8 mouse cellular contexts compared by ENCODE assay signal in genomic region chr4:97920287-97921079, GRCm38 (mm10).
DNase-seq lines count a peak whose midpoint lies in the region; ATAC-seq and TF ChIP-seq lines count a peak whose summit lies in the region.

No protein-coding gene starts in this region.

- H3K27ac ChIP-seq in embryonic facial prominence, embryonic 13.5 days: peak overlapping the region; percentile 55; the same call in 1 of the 2 replicates
- peak overlapping the region; percentile 93 for H3K27ac ChIP-seq in heart, embryonic 16.5 days (ENCODE audit: low read length)
- H3K27ac ChIP-seq in small intestine, adult 2 months (ENCODE audit: insufficient read depth, low read depth, low read length): peak overlapping the region; percentile 46

- H3K27me3 ChIP-seq in embryonic facial prominence, embryonic 13.5 days: no peaks in the 10 kb centered on the region
- no peaks in the 10 kb centered on the region for H3K27me3 ChIP-seq in heart, embryonic 16.5 days (ENCODE audit: control insufficient read depth, insufficient read depth, low read length)
- H3K27me3 ChIP-seq in small intestine, adult 2 months (ENCODE audit: control insufficient read depth, insufficient read depth, low read length): no peaks in the 10 kb centered on the region

- H3K4me2 ChIP-seq in embryonic facial prominence, embryonic 13.5 days: peak overlapping the region; percentile 24
- peak overlapping the region; percentile 77 for H3K4me2 ChIP-seq in heart, embryonic 16.5 days (ENCODE audit: low read depth, low read length)

- no peaks in the 10 kb centered on the region for H3K9me3 ChIP-seq in embryonic facial prominence, embryonic 13.5 days
- no peaks in the 10 kb centered on the region for H3K9me3 ChIP-seq in heart, embryonic 16.5 days (replicated peaks; ENCODE audit: control insufficient read depth, low read length)

- 46% methylated on average over 10 of the region's 10 CpGs for WGBS in embryonic facial prominence, embryonic 13.5 days
- 20% methylated on average over 9 of the region's 10 CpGs for WGBS in heart, embryonic 16.5 days
- 55% methylated on average over 10 of the region's 10 CpGs for WGBS in small intestine, adult 2 months

- no peak overlapping the region for H3K9ac ChIP-seq in embryonic facial prominence, embryonic 13.5 days
- peak overlapping the region; percentile 66 for H3K9ac ChIP-seq in heart, embryonic 16.5 days (ENCODE audit: low read length)

- ATAC-seq in embryonic facial prominence, embryonic 13.5 days (ENCODE audit: insufficient number of reproducible peaks, insufficient read depth, low FRiP score, low TSS enrichment, low read depth): no peak
- peak; percentile 52; the same call in 1 of the 2 replicates for ATAC-seq in heart, embryonic 16.5 days (replicated peaks; ENCODE audit: extremely low read depth, insufficient read depth, low FRiP score)

- TF ChIP-seq POLR2A in small intestine, adult 2 months (IDR thresholded peaks at IDR 0.05; ENCODE audit: low read depth, low read length): no peak

- no peak for TF ChIP-seq CTCF in small intestine, adult 2 months (IDR thresholded peaks at IDR 0.05; ENCODE audit: extremely low read depth, insufficient read length, insufficient replicate concordance, low read depth, low read length)

- peak; percentile 70 for DNase-seq in 416B (ENCODE audit: low read depth)
- peak; percentile 37 for DNase-seq in adipocyte (ENCODE audit: low spot score)
- peak; percentile 36 to 58 for DNase-seq in kidney, postnatal 36 days
- no peak for DNase-seq in embryo, embryonic 11 days
- DNase-seq in B cell, adult 2 months: no peak

- H3K4me3 ChIP-seq in embryonic facial prominence, embryonic 13.5 days: no peak overlapping the region
- H3K4me3 ChIP-seq in heart, embryonic 16.5 days (ENCODE audit: low read length): peak overlapping the region; percentile 43
- H3K4me3 ChIP-seq in small intestine, adult 2 months (ENCODE audit: low read depth, low read length): peak overlapping the region; percentile 33

- peaks cover 42% of the 10 kb centered on the region for H3K4me1 ChIP-seq in embryonic facial prominence, embryonic 13.5 days
- H3K4me1 ChIP-seq in heart, embryonic 16.5 days (ENCODE audit: control insufficient read depth, insufficient read depth, low read length): peaks cover 34% of the 10 kb centered on the region
- peaks cover 3% of the 10 kb centered on the region; the same call in 1 of the 2 replicates for H3K4me1 ChIP-seq in small intestine, adult 2 months (ENCODE audit: control insufficient read depth, insufficient read depth, insufficient read length, low read length)

- no peaks in the 10 kb centered on the region for H3K36me3 ChIP-seq in embryonic facial prominence, embryonic 13.5 days
- no peaks in the 10 kb centered on the region for H3K36me3 ChIP-seq in heart, embryonic 16.5 days (ENCODE audit: control insufficient read depth, insufficient read depth)
- H3K36me3 ChIP-seq in small intestine, adult 2 months (ENCODE audit: control insufficient read depth, insufficient read depth, low read length): no peaks in the 10 kb centered on the region

Comparison
In these comparisons a context has a peak if more than half of its experiments do, and no peak if none do; other contexts are left out.
1. DNase-seq: peak in 416B (single experiment), adipocyte (single experiment) and kidney, postnatal 36 days (2 of 2); none in embryo, embryonic 11 days (single experiment) and B cell, adult 2 months (0 of 2).
2. Peak in every context shown above with its lines, with median percentiles within 50 percentile points of each other: H3K27ac ChIP-seq.